Mouse (Mus musculus): ENCODE measurements around the gene Syn2.

Gene Syn2

GRCm38 (mm10) chr6:115245500-115246058 lies 110.9 kb downstream of the Syn2 start:
- DNase-seq (ENCODE audit: low spot score): no peak

GRCm38 (mm10) chr6:115251531-115251985 lies 116.9 kb downstream of the Syn2 start:
- DNase-seq (ENCODE audit: low spot score): no peak

GRCm38 (mm10) chr6:115252099-115252873 lies 117.6 kb downstream of the Syn2 start, which contains the start of gene Timp4:
Timp4 (minus strand) TSS chr6:115252205.
- no peak for DNase-seq (ENCODE audit: low spot score)

- DNase-seq (ENCODE audit: low spot score): no peak
Measured at GRCm38 (mm10) chr6:115255171-115255570, 120.5 kb downstream of the Syn2 start.

- DNase-seq (ENCODE audit: low spot score): no peak
Measured at GRCm38 (mm10) chr6:115260507-115260906, 125.8 kb downstream of the Syn2 start.

GRCm38 (mm10) chr6:115266791-115267190 lies 132.1 kb downstream of the Syn2 start:
- no peak for DNase-seq (ENCODE audit: low spot score)

GRCm38 (mm10) chr6:115267916-115268315 lies 133.2 kb downstream of the Syn2 start:
- peak; percentile 65 for DNase-seq (ENCODE audit: low spot score)

- no peak for DNase-seq (ENCODE audit: low spot score)
Measured at GRCm38 (mm10) chr6:115268551-115269385, 134.1 kb downstream of the Syn2 start.

GRCm38 (mm10) chr6:115269561-115269960 lies 134.9 kb downstream of the Syn2 start:
- no peak for DNase-seq (ENCODE audit: low spot score)

GRCm38 (mm10) chr6:115270085-115270484 lies 135.4 kb downstream of the Syn2 start:
- DNase-seq (ENCODE audit: low spot score): no peak

- DNase-seq (ENCODE audit: low spot score): no peak
Measured at GRCm38 (mm10) chr6:115271326-115271725, 136.6 kb downstream of the Syn2 start.

GRCm38 (mm10) chr6:115271866-115272271 lies 137.2 kb downstream of the Syn2 start:
- peak; percentile 60 for DNase-seq (ENCODE audit: low spot score)

GRCm38 (mm10) chr6:115273346-115273745 lies 138.6 kb downstream of the Syn2 start:
- DNase-seq (ENCODE audit: low spot score): no peak

GRCm38 (mm10) chr6:115274705-115275104 lies 140.0 kb downstream of the Syn2 start:
- DNase-seq (ENCODE audit: low spot score): no peak

GRCm38 (mm10) chr6:115275116-115275815 lies 140.6 kb downstream of the Syn2 start:
- DNase-seq (ENCODE audit: low spot score): no peak

GRCm38 (mm10) chr6:115278086-115278485 lies 143.4 kb downstream of the Syn2 start:
- no peak for DNase-seq (ENCODE audit: low spot score)

GRCm38 (mm10) chr6:115279639-115280038 lies 144.9 kb downstream of the Syn2 start:
- DNase-seq (ENCODE audit: low spot score): no peak

- DNase-seq (ENCODE audit: low spot score): no peak
Measured at GRCm38 (mm10) chr6:115284153-115284552, 149.5 kb downstream of the Syn2 start.

GRCm38 (mm10) chr6:115286441-115286840 lies 151.7 kb downstream of the Syn2 start:
- no peak for DNase-seq (ENCODE audit: low spot score)

- no peak for DNase-seq (ENCODE audit: low spot score)
Measured at GRCm38 (mm10) chr6:115288223-115288622, 153.5 kb downstream of the Syn2 start.

- DNase-seq (ENCODE audit: low spot score): no peak
Measured at GRCm38 (mm10) chr6:115290561-115290960, 155.9 kb downstream of the Syn2 start.

GRCm38 (mm10) chr6:115291068-115291467 lies 156.4 kb downstream of the Syn2 start:
- no peak for DNase-seq (ENCODE audit: low spot score)

All from lung, postnatal 25 days (tissue).